Mouse (Mus musculus) forebrain, embryonic 12.5 days (tissue): ENCODE data around the gene Rhox12. TPM values are rescaled to one million over a fixed set of nuclear protein-coding genes. Genes with fewer than 3 reads are reported as not detected.

ENCODE experiments used
- ATAC-seq: fragments of 200-750 bp; cut with Nextera tagmentation; 2 replicates; pipeline ENCODE4 v1.8.0; 2017; ENCODE audit warnings: moderate TSS enrichment; ENCODE audit not compliant: low FRiP score
- H3K27ac ChIP-seq: fragments of 300-500 bp; sonication (generic); 2 replicates; pipeline ENCODE4 v1.5.1; 2016; ENCODE audit warnings: mild to moderate bottlenecking
- H3K27me3 ChIP-seq: fragments of 300-500 bp; sonication (generic); 2 replicates; pipeline ENCODE4 v1.6.1; 2016; ENCODE audit warnings: mild to moderate bottlenecking
- H3K36me3 ChIP-seq: fragments of 300-500 bp; sonication (generic); replicated peaks from 2 replicates; pipeline ENCODE4 v1.6.1; 2016; ENCODE audit warnings: mild to moderate bottlenecking
- H3K4me1 ChIP-seq: fragments of 300-500 bp; sonication (generic); 2 replicates; pipeline ENCODE4 v1.6.1; 2016
- H3K4me2 ChIP-seq: fragments of 300-500 bp; sonication (generic); 2 replicates; pipeline ENCODE4 v1.6.1; 2016; ENCODE audit warnings: mild to moderate bottlenecking, moderate library complexity
- H3K4me3 ChIP-seq: fragments of 300-500 bp; sonication (generic); replicated peaks from 2 replicates; pipeline ENCODE4 v1.5.1; 2016; ENCODE audit warnings: mild to moderate bottlenecking
- H3K9ac ChIP-seq: fragments of 300-500 bp; sonication (generic); 2 replicates; pipeline ENCODE4 v1.6.1; 2016; ENCODE audit warnings: mild to moderate bottlenecking
- H3K9me3 ChIP-seq: fragments of 300-500 bp; sonication (generic); 2 replicates; pipeline ENCODE4 v1.6.1; 2016
- WGBS: fragments of 180-500 bp; shearing (Covaris S2); methylation state at CpG from one replicate; pipeline ENCODE4 v1.1.7; 2016; 5-methylcytosine and 5-hydroxymethylcytosine counted together
- polyA plus RNA-seq: library from polyadenylated mRNA; unstranded; fragments of >200 nt; fragmentation: Nextera tagmentation; extraction: Ambion mirVana; gene quantifications from 2 replicates; pipeline ENCODE4 v1.2.1, GENCODE M21; 2016

The Rhox12 gene
- not detected in 2 replicates for polyA plus RNA-seq

- no peak within 1 kb of the TSS for H3K9ac ChIP-seq
- no peaks in the 10 kb centered on the region for H3K27me3 ChIP-seq
- no peak within 1 kb of the TSS for H3K27ac ChIP-seq
- H3K36me3 ChIP-seq = no peaks in the 10 kb centered on the region
- no peaks in the 10 kb centered on the region for H3K9me3 ChIP-seq
- no peak within 1 kb of the TSS for H3K4me2 ChIP-seq
- no peak for ATAC-seq
- no peaks in the 10 kb centered on the region for H3K4me1 ChIP-seq
- WGBS = 73% methylated on average over 4 of the region's 4 CpGs
- H3K4me3 ChIP-seq = no peak within 1 kb of the TSS
Observed at GRCm38 (mm10) chrX:38110807-38111206, at the start of gene Rhox12. Gene Rhox12, minus strand, starts transcription at chrX:38110907.

GRCm38 (mm10) chrX:38159097-38159496, 48.4 kb upstream of the Rhox12 start:
- no peaks in the 10 kb centered on the region for H3K27me3 ChIP-seq
- 66% methylated on average over 1 of the region's 1 CpGs for WGBS
- no peak for ATAC-seq
- H3K36me3 ChIP-seq = no peaks in the 10 kb centered on the region
- no peak overlapping the region for H3K4me2 ChIP-seq
- no peaks in the 10 kb centered on the region for H3K9me3 ChIP-seq
- H3K9ac ChIP-seq = no peak overlapping the region
- no peak overlapping the region for H3K4me3 ChIP-seq
- H3K4me1 ChIP-seq = no peaks in the 10 kb centered on the region
- no peak overlapping the region for H3K27ac ChIP-seq

- no peak for ATAC-seq
- WGBS = 84% methylated on average over 34 of the region's 34 CpGs
- no peaks in the 10 kb centered on the region for H3K27me3 ChIP-seq
- no peak overlapping the region for H3K4me3 ChIP-seq
- H3K27ac ChIP-seq = no peak overlapping the region
- no peaks in the 10 kb centered on the region for H3K4me1 ChIP-seq
- H3K9ac ChIP-seq = no peak overlapping the region
- peaks cover 6% of the 10 kb centered on the region; the same call in 1 of the 2 replicates for H3K9me3 ChIP-seq
- no peaks in the 10 kb centered on the region for H3K36me3 ChIP-seq
- no peak overlapping the region for H3K4me2 ChIP-seq
Observed at GRCm38 (mm10) chrX:38121478-38121877, 10.8 kb upstream of the Rhox12 start.

- 96% methylated on average over 20 of the region's 20 CpGs for WGBS
- H3K4me3 ChIP-seq = no peak within 1 kb of the TSS
- H3K27me3 ChIP-seq = no peaks in the 10 kb centered on the region
- H3K9me3 ChIP-seq = peaks cover 6% of the 10 kb centered on the region; the same call in 1 of the 2 replicates
- no peak within 1 kb of the TSS for H3K27ac ChIP-seq
- no peak within 1 kb of the TSS for H3K4me2 ChIP-seq
- no peak for ATAC-seq
- no peaks in the 10 kb centered on the region for H3K4me1 ChIP-seq
- H3K36me3 ChIP-seq = no peaks in the 10 kb centered on the region
- no peak within 1 kb of the TSS for H3K9ac ChIP-seq
Observed at GRCm38 (mm10) chrX:38120982-38121381, 10.3 kb upstream of the Rhox12 start, which contains the start of gene Rhox13. Gene Rhox13, plus strand, starts transcription at chrX:38121219.

- Histone ChIP-seq H3K27me3 (no peaks in the 10 kb centered on the region), H3K27ac (no peak within 1 kb of the TSS), H3K4me3 (no peak within 1 kb of the TSS), H3K36me3 (no peaks in the 10 kb centered on the region), H3K4me1 (no peaks in the 10 kb centered on the region), H3K4me2 (no peak within 1 kb of the TSS), H3K9me3 (no peaks in the 10 kb centered on the region), H3K9ac (no peak within 1 kb of the TSS)
- no peak for ATAC-seq
- 88% methylated on average over 9 of the region's 9 CpGs for WGBS
Observed at GRCm38 (mm10) chrX:38085041-38085440, 25.7 kb downstream of the Rhox12 start, which contains the start of gene Rhox11. Gene Rhox11, minus strand, starts transcription at chrX:38085141.

GRCm38 (mm10) chrX:38084226-38084625, 26.5 kb downstream of the Rhox12 start:
- Histone ChIP-seq H3K4me2 (no peak overlapping the region), H3K9ac (no peak overlapping the region), H3K4me3 (no peak overlapping the region), H3K9me3 (no peaks in the 10 kb centered on the region), H3K27ac (no peak overlapping the region), H3K36me3 (no peaks in the 10 kb centered on the region), H3K4me1 (no peaks in the 10 kb centered on the region), H3K27me3 (no peaks in the 10 kb centered on the region)
- no peak for ATAC-seq
- 20% methylated on average over 12 of the region's 12 CpGs for WGBS

- no peaks in the 10 kb centered on the region for H3K9me3 ChIP-seq
- H3K9ac ChIP-seq = no peak within 1 kb of the TSS
- no peak within 1 kb of the TSS for H3K4me3 ChIP-seq
- ATAC-seq = no peak
- WGBS = 87% methylated on average over 11 of the region's 11 CpGs
- no peaks in the 10 kb centered on the region for H3K27me3 ChIP-seq
- H3K36me3 ChIP-seq = no peaks in the 10 kb centered on the region
- H3K4me2 ChIP-seq = no peak within 1 kb of the TSS
- no peaks in the 10 kb centered on the region for H3K4me1 ChIP-seq
- H3K27ac ChIP-seq = no peak within 1 kb of the TSS
Observed at GRCm38 (mm10) chrX:38066175-38066574, 44.5 kb downstream of the Rhox12 start, which contains the start of gene Rhox10. Gene Rhox10, plus strand, starts transcription at chrX:38066475.

GRCm38 (mm10) chrX:38061544-38061943, 49.2 kb downstream of the Rhox12 start:
- Histone ChIP-seq H3K36me3 (no peaks in the 10 kb centered on the region), H3K4me2 (no peak overlapping the region), H3K4me3 (no peak overlapping the region), H3K9ac (no peak overlapping the region), H3K27ac (no peak overlapping the region), H3K27me3 (no peaks in the 10 kb centered on the region), H3K4me1 (no peaks in the 10 kb centered on the region), H3K9me3 (no peaks in the 10 kb centered on the region)
- WGBS = 0% methylated on average over 1 of the region's 1 CpGs
- ATAC-seq = no peak

Other genes starting within 250 kb of the Rhox12 start
- gene Rhox8, start 232.0 kb downstream of the Rhox12 start, polyA plus RNA-seq = 0.15 TPM in 1 of 2 replicates, not detected in the other
- not detected in 2 replicates for gene Rhox7b, start 213.7 kb downstream of the Rhox12 start, polyA plus RNA-seq
- not detected in 2 replicates for gene Rhox9, start 209.1 kb downstream of the Rhox12 start, polyA plus RNA-seq
- gene Btg1-ps1, start 92.1 kb downstream of the Rhox12 start, polyA plus RNA-seq = not detected in 2 replicates
- gene Btg1-ps2, start 67.8 kb downstream of the Rhox12 start, polyA plus RNA-seq = not detected in 2 replicates
- gene Rhox10, start 44.4 kb downstream of the Rhox12 start, polyA plus RNA-seq = not detected in 2 replicates
- gene Rhox11, start 25.8 kb downstream of the Rhox12 start, polyA plus RNA-seq = not detected in 2 replicates
- not detected in 2 replicates for gene Rhox13, start 10.3 kb upstream of the Rhox12 start, polyA plus RNA-seq
- 5.2 and 6.3 TPM in 2 replicates for gene Zbtb33, start 78.9 kb upstream of the Rhox12 start, polyA plus RNA-seq
- gene Tmem255a, start 141.5 kb upstream of the Rhox12 start, polyA plus RNA-seq = 15.2 and 18.0 TPM in 2 replicates
- not detected in 2 replicates for gene Atp1b4, start 205.3 kb upstream of the Rhox12 start, polyA plus RNA-seq